In the genomic region with DNA sequence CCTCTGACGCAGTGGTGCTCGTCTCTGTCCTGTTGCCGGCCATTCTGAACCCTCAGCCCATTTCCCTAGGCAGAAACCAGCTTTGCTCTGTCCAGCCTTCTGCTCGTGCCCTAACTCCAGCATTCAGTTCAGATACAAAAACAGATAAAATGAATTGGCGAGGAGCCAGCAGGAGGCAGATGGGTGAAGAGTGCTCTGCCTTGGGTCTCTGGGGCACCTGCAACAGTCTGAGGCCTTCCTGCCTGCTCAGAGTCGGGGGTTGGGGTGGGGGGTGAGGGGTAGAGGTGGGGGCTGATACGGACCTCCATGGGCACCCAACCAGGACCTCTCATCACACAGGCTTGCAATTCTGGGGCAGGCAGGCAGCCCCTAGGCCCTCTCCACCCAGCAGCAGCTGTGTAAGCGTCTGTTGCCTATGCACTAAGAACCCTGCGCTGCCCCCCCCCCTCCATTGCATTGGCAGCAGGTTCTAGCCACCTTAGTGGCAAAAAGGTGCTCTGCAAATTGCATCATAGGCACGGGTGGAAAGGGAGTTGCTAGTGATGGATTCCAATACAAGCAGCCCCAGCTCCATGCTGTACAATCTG, we compare ENCODE assay signal across 15 mouse cellular contexts. TPM values are rescaled to one million over a fixed set of nuclear protein-coding genes. Genes with fewer than 3 reads are reported as not detected.
DNase-seq lines count a peak whose midpoint lies in the region; ATAC-seq lines count a peak whose summit lies in the region.
"Had no signal": no experiment of that assay in that cellular context is flagged by ENCODE, and none has a peak within 500 bp of the region (broad histone marks: within the 10 kb centered on the region; RNA-seq: fewer than 3 reads in every experiment).

No protein-coding gene starts in this region.

- no peak overlapping the region for H3K4me3 ChIP-seq in liver, embryonic 13.5 days (replicated peaks)
- no peak overlapping the region for H3K4me3 ChIP-seq in liver, embryonic 12.5 days
- H3K4me3 ChIP-seq in hindbrain, embryonic 14.5 days (replicated peaks; ENCODE audit: low read length): no peak overlapping the region
- H3K4me3 ChIP-seq in kidney, embryonic 16.5 days (ENCODE audit: low read length): no peak overlapping the region
- H3K4me3 ChIP-seq: embryonic facial prominence, embryonic 10.5 days; limb, embryonic 13.5 days had no signal

- H3K9me3 ChIP-seq in liver, embryonic 13.5 days (replicated peaks): no peaks in the 10 kb centered on the region
- no peaks in the 10 kb centered on the region for H3K9me3 ChIP-seq in liver, embryonic 12.5 days (replicated peaks)
- H3K9me3 ChIP-seq in hindbrain, embryonic 14.5 days (ENCODE audit: control insufficient read depth, low read length): no peaks in the 10 kb centered on the region
- no peaks in the 10 kb centered on the region for H3K9me3 ChIP-seq in kidney, embryonic 16.5 days (ENCODE audit: low read length)
- H3K9me3 ChIP-seq: embryonic facial prominence, embryonic 10.5 days; limb, embryonic 13.5 days had no signal

- 0 out of 2 replicates have a peak overlapping the region, but pooled peaks have one; percentile 23 for H3K27ac ChIP-seq in liver, embryonic 13.5 days
- H3K27ac ChIP-seq in liver, embryonic 12.5 days: no peak overlapping the region
- H3K27ac ChIP-seq in hindbrain, embryonic 14.5 days: 0 out of 2 replicates have a peak overlapping the region, but pooled peaks have one; percentile 24
- H3K27ac ChIP-seq in kidney, embryonic 16.5 days (ENCODE audit: low read length): no peak overlapping the region
- H3K27ac ChIP-seq: embryonic facial prominence, embryonic 10.5 days; limb, embryonic 13.5 days had no signal

- no peak for ATAC-seq in liver, embryonic 13.5 days (ENCODE audit: low read depth)
- no peak for ATAC-seq in liver, embryonic 12.5 days
- 0 out of 2 replicates have a peak, but pooled peaks have one; percentile 29 for ATAC-seq in hindbrain, embryonic 14.5 days (ENCODE audit: low FRiP score)
- ATAC-seq in kidney, embryonic 16.5 days (ENCODE audit: low FRiP score, low TSS enrichment): no peak
- ATAC-seq: intestine, postnatal 0 days; lung, postnatal 0 days had no signal

- DNase-seq in cerebellum, adult 11-12 months: peak; percentile 35
- no peak for DNase-seq in cerebellum, adult 11 months
- no peak for DNase-seq in liver, embryonic 13.5 days
- peak; percentile 82 for DNase-seq in MN1 (ENCODE audit: low spot score)
- no peak for DNase-seq in hindbrain, embryonic 14.5 days (ENCODE audit: low spot score)
- no peak for DNase-seq in layer of hippocampus, adult 9-11 months
- DNase-seq: heart, postnatal 10 days; right cerebral cortex, postnatal 25 days; thymus, adult 2 months had no signal

- H3K9ac ChIP-seq in liver, embryonic 13.5 days: no peak overlapping the region
- H3K9ac ChIP-seq in liver, embryonic 12.5 days: no peak overlapping the region
- H3K9ac ChIP-seq in hindbrain, embryonic 14.5 days: no peak overlapping the region
- H3K9ac ChIP-seq in kidney, embryonic 16.5 days (replicated peaks; ENCODE audit: low read length): no peak overlapping the region
- H3K9ac ChIP-seq: limb, embryonic 13.5 days had no signal

- H3K4me1 ChIP-seq in liver, embryonic 13.5 days (replicated peaks): peaks cover 40% of the 10 kb centered on the region
- H3K4me1 ChIP-seq in liver, embryonic 12.5 days: peaks cover 24% of the 10 kb centered on the region
- H3K4me1 ChIP-seq in hindbrain, embryonic 14.5 days (replicated peaks; ENCODE audit: control insufficient read depth, insufficient read depth, low read length): no peaks in the 10 kb centered on the region; the same call in 1 of the 2 replicates
- no peaks in the 10 kb centered on the region for H3K4me1 ChIP-seq in kidney, embryonic 16.5 days (ENCODE audit: insufficient read depth, low read length)
- H3K4me1 ChIP-seq: limb, embryonic 13.5 days had no signal

- H3K27me3 ChIP-seq in liver, embryonic 13.5 days: no peaks in the 10 kb centered on the region
- no peaks in the 10 kb centered on the region for H3K27me3 ChIP-seq in liver, embryonic 12.5 days (replicated peaks)
- no peaks in the 10 kb centered on the region for H3K27me3 ChIP-seq in hindbrain, embryonic 14.5 days (ENCODE audit: control insufficient read depth, insufficient read depth, low read length)
- no peaks in the 10 kb centered on the region for H3K27me3 ChIP-seq in kidney, embryonic 16.5 days (ENCODE audit: insufficient read depth, low read length)
- H3K27me3 ChIP-seq: limb, embryonic 13.5 days had no signal

- WGBS in liver, embryonic 13.5 days (ENCODE audit: insufficient replicate concordance): 74% methylated on average over 10 of the region's 10 CpGs
- 76% methylated on average over 10 of the region's 10 CpGs for WGBS in liver, embryonic 12.5 days (ENCODE audit: insufficient replicate concordance)
- 61% methylated on average over 10 of the region's 10 CpGs for WGBS in hindbrain, embryonic 14.5 days
- 70% methylated on average over 10 of the region's 10 CpGs for WGBS in kidney, embryonic 16.5 days

- peaks cover 63% of the 10 kb centered on the region for H3K36me3 ChIP-seq in liver, embryonic 13.5 days
- H3K36me3 ChIP-seq in liver, embryonic 12.5 days: peaks cover 65% of the 10 kb centered on the region
- H3K36me3 ChIP-seq in hindbrain, embryonic 14.5 days (replicated peaks; ENCODE audit: control insufficient read depth, insufficient read depth): peaks cover 47% of the 10 kb centered on the region
- H3K36me3 ChIP-seq in kidney, embryonic 16.5 days (ENCODE audit: insufficient read depth, low read length): peaks cover 38% of the 10 kb centered on the region

- no peak overlapping the region for H3K4me2 ChIP-seq in liver, embryonic 13.5 days
- no peak overlapping the region for H3K4me2 ChIP-seq in liver, embryonic 12.5 days
- H3K4me2 ChIP-seq in hindbrain, embryonic 14.5 days (replicated peaks): no peak overlapping the region
- H3K4me2 ChIP-seq in kidney, embryonic 16.5 days (replicated peaks; ENCODE audit: low read depth, low read length): no peak overlapping the region
- H3K4me2 ChIP-seq: limb, embryonic 13.5 days had no signal

RNA-seq across cellular contexts. Expression of gene Ampd2, which starts 13.4 kb away (rescaled TPM):
- polyA plus RNA-seq in liver, embryonic 13.5 days (2015; fragmentation: Nextera tagmentation; extraction: Ambion mirVana): 46.0 and 48.2 TPM in 2 replicates
- 77.4 and 80.6 TPM in 2 replicates for polyA plus RNA-seq in liver, embryonic 12.5 days (2016; fragmentation: Nextera tagmentation; extraction: Ambion mirVana)
- polyA plus RNA-seq in hindbrain, embryonic 14.5 days (2014; fragmentation: Nextera tagmentation; extraction: Ambion mirVana): 43.8 and 45.5 TPM in 2 replicates
- 69.7 and 69.8 TPM in 2 replicates for polyA plus RNA-seq in kidney, embryonic 16.5 days (2015; fragmentation: Nextera tagmentation; extraction: Ambion mirVana)

RNA-seq across cellular contexts. Expression of gene Gnat2, which starts 19.5 kb away (rescaled TPM):
- polyA plus RNA-seq in liver, embryonic 13.5 days (2015; fragmentation: Nextera tagmentation; extraction: Ambion mirVana): 2.6 and 3.1 TPM in 2 replicates
- 2.7 and 3.3 TPM in 2 replicates for polyA plus RNA-seq in liver, embryonic 12.5 days (2016; fragmentation: Nextera tagmentation; extraction: Ambion mirVana)
- polyA plus RNA-seq in hindbrain, embryonic 14.5 days (2014; fragmentation: Nextera tagmentation; extraction: Ambion mirVana): 0.33 and 0.48 TPM in 2 replicates
- 0.84 and 1.9 TPM in 2 replicates for polyA plus RNA-seq in kidney, embryonic 16.5 days (2015; fragmentation: Nextera tagmentation; extraction: Ambion mirVana)

RNA-seq across cellular contexts. Expression of gene Gstm4, which starts 28.4 kb away (rescaled TPM):
- polyA plus RNA-seq in liver, embryonic 13.5 days (2015; fragmentation: Nextera tagmentation; extraction: Ambion mirVana): 17.9 and 19.6 TPM in 2 replicates
- polyA plus RNA-seq in liver, embryonic 12.5 days (2016; fragmentation: Nextera tagmentation; extraction: Ambion mirVana): 16.2 and 16.6 TPM in 2 replicates
- polyA plus RNA-seq in hindbrain, embryonic 14.5 days (2014; fragmentation: Nextera tagmentation; extraction: Ambion mirVana): 17.5 and 19.1 TPM in 2 replicates
- 19.8 and 20.4 TPM in 2 replicates for polyA plus RNA-seq in kidney, embryonic 16.5 days (2015; fragmentation: Nextera tagmentation; extraction: Ambion mirVana)

RNA-seq across cellular contexts. Expression of gene Gstm1, which starts 55.3 kb away (rescaled TPM):
- polyA plus RNA-seq in liver, embryonic 13.5 days (2015; fragmentation: Nextera tagmentation; extraction: Ambion mirVana): 264 and 265 TPM in 2 replicates
- 228 and 237 TPM in 2 replicates for polyA plus RNA-seq in liver, embryonic 12.5 days (2016; fragmentation: Nextera tagmentation; extraction: Ambion mirVana)
- 92.3 and 106 TPM in 2 replicates for polyA plus RNA-seq in hindbrain, embryonic 14.5 days (2014; fragmentation: Nextera tagmentation; extraction: Ambion mirVana)
- 109 and 124 TPM in 2 replicates for polyA plus RNA-seq in kidney, embryonic 16.5 days (2015; fragmentation: Nextera tagmentation; extraction: Ambion mirVana)

Comparison
In these comparisons a context has a peak if more than half of its experiments do, and no peak if none do; other contexts are left out.
1. DNase-seq: peak in cerebellum, adult 11-12 months (single experiment) and MN1 (single experiment); none in cerebellum, adult 11 months (single experiment), liver, embryonic 13.5 days (single experiment), hindbrain, embryonic 14.5 days (single experiment) and layer of hippocampus, adult 9-11 months (single experiment).
2. H3K27ac ChIP-seq: peak in liver, embryonic 13.5 days (single experiment) and hindbrain, embryonic 14.5 days (single experiment); none in liver, embryonic 12.5 days (single experiment) and kidney, embryonic 16.5 days (single experiment).